Mouse (Mus musculus) layer of hippocampus, adult 9-11 months (tissue): ENCODE results near the gene Gse1.

Experiments
- DNase-seq: peaks from one replicate; pipeline ENCODE4 v3.0.0; 2022

Gse1 gene

DNA sequence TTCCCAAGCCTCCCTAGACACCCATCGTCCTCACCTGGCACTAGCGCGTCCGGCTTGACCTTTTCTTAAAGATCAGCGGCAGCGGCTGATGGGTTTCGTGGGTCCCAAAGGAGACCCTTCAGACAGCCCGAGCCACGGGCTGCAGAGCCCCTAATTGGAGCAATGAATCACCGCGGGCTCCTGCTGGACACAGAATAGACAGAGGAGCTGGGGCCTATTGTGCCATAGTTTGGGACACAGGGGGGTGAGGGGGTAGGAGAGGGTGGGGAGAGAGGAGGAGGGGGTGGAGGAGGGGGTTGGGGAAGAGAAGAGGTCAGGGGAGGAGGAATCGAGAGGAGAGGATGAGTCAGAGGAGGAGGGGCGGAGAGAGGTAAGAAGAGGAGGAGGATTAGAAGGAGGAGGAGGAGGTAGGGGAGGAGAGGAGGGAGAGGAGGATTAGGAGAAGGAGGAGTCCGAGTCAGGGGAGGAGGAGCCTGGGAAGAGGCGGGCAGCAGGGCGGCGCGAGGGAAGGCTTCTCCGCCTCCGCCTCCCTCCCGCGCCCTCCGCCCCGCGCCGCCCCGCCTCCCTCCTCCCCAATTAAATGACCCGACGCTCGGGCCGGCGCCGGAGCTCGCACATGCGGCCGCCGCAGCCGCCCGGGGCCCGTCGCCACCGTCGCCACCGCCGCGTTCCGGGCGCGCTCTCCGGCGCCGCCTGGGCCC lies at the start of gene Gse1:
Gene Gse1 (plus strand): TSS at position 566 of the 701 bp plus-strand sequence.
- peak; percentile 72 for DNase-seq

DNA sequence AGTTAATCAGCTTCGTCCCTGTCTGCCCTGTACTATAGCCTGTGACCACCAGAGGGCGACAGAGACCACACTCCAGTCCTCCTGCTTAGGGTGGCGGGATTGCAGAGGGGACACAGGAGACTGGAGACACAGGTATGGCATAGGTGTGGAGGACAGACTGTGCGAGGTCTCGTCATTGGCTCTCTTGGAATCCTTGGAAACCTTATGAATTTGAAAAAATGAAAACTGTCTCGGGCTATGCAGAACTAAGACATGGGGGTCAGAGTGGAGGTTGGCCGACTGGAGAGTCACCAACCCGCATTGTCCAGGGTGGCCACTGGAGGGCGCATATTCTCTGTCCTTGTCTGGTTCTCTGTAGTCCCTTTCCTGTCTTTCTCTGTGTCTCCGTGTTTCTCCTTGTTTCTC lies 49.2 kb upstream of the Gse1 start:
- peak; percentile 78 for DNase-seq

DNA sequence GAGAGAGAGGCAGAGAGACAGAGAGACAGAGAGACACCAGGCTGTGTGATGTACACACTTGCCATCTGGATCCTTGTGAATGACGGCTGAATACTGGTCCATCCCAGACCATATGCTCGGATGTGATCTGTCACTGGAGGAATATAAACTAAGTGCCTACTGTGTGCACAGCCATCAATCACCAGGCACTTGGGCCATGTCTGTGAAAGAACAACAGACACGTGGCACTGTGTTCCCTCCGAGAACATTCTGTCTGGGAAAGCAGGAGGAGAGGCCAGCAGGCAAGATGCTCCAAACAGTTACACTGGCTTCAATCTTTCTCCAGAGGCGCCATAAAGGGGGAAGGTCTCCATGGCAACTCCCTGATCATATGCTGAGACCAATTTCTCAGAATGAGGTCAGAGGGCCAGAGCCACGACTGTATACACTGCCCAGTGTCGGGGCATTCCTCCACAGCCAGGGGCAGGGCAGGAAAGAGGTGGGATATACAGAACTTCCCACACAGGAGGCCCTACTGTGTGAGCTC lies 47.7 kb upstream of the Gse1 start:
- no peak for DNase-seq

DNA sequence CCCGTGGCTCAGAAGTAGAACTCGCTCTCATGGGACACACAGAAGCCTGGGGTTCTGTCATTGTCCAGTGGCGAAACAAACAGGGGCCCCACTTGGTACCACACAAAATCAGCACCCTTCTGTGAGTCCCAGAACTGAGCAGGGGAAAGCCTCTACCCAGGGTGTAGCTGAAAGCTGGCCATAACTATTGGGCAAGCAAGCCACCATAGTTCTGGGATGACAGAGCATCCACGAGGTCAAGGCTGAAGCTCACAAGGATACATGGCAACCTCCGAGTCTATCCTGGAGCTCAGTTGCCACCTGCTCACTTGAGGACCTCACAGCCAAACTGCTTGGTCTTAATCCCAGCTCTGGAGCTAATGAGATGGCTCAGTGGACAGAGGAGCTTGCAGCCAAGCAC lies 47.0 kb upstream of the Gse1 start:
- no peak for DNase-seq

DNA sequence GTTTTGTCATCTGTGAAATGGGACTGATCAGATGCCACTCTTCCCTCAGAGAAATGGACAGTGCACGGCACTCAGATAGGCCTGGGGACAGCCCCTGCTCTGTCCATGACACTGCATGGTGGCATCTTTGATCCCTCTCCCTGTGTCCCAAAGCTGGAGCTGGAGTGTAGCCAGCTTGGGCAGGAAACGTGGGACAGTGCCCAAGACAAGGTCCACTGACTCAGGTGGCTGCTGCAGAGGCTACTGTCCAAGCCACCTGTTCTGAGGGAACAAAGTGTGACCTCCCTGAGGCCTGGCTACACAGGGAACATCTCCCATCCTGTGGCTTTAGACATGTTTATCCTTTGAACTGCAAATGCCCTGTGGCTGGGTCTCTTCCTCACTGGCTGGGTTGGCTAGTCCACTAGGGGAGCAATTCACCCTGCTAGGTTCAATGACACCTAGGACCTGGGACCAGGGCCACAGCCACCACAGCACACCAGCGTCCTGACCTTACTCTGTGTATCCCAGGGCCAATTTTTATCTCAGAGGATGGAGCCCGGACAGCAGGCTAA lies 46.3 kb upstream of the Gse1 start:
- DNase-seq = no peak

DNA sequence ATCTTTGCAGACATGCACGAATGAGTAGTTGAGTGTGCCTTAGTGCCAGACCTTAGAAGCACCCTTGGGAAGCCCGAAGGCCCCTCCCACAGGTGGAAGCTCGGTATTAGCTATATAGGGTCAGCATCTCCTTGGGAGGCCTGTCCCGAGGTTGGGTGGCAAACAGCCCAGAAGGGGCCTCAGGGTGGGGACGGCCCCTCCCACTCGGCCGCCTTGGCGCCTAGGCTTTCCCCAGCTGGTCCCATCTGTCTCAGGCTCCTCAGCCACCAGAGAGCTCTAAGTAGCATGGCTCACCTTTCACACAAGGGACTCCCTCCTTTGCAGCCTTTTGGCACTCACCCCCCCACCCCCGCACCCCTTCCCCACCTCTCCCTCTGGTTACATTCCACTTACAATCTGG lies 43.9 kb upstream of the Gse1 start:
- DNase-seq = no peak

DNA sequence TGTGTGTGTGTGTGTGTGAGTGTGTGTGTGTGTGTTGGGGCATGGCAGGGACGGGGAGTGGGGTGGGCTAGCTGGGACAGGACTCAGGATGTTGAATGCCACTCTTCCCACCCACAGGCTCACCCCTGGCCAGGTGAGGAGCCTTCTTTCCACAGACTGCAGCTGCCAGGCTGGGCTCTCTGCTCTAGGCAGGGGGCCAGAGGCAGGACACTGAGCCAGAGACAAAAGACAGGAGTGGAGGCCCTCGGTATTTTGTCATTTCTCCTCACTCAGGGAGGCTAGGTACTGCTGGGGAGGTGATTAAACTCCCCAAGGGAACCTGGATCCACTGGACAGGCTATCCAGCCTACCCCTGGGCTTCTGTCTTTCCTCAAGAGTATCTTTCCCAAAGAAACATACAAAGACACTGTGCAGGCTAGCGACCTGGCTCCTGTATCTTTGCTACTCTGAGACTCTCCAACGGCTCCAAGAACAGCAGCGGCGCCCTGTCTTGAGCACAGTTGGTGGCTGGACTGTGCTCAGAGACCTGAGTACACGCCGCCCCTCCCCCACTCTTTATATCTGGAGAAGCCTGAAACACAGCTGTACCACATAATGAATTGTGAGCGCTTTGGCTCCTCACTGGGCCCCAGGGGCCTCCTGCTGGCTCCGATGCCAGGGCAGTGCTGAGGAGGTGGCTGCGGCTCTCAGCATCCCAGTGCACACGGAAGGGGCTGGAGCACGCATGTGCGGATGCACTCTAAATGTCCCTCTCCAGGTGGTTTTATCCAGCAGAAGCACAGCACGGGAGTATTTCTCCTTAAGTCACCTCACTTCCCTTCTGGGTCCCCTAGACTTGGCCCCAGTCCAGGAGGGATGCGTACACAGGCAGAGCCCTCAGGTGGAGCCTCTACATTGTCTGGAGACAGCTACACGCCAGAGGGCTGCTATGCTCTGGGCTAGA lies 43.1 kb upstream of the Gse1 start:
- DNase-seq = no peak

DNA sequence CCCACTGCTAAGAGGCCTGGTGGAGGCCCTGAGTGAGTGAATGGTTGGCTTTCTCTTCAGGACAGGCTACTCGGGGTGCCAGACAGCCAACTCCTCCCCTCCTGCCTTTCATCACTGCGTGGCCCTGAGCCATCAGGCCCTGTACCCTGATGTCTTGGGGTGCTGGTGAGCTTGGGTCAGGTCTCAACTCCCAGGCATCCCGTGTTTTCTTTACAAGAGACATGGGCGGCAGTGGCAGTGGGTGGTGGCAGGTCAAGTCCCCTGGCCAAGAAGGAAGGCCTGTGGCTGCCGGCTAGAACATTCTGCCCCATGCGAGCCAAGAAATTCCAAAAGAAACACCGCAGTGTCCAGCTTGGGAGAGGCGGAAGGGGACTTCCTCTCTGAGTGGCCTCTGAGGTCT lies 41.8 kb upstream of the Gse1 start:
- no peak for DNase-seq

DNA sequence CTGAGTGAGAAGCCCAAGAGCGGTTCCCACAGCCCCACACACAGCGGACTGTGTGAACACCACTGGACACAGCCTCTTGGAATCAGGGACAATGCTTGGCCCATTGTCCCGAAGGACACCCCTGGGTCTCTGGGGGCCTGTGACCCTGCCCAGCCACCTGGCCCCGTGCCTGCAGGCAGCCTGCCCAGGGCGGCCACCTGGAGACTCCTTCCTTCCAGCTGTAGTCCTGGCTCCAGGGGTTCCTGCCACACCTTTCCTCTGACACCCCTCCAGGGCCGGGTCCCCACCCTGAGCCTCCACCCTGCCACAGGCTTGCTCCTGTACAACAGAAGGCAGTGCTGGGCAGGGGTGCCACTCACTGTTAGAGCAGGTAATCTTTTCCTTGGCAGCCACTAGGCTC lies 39.7 kb upstream of the Gse1 start:
- DNase-seq = no peak

DNA sequence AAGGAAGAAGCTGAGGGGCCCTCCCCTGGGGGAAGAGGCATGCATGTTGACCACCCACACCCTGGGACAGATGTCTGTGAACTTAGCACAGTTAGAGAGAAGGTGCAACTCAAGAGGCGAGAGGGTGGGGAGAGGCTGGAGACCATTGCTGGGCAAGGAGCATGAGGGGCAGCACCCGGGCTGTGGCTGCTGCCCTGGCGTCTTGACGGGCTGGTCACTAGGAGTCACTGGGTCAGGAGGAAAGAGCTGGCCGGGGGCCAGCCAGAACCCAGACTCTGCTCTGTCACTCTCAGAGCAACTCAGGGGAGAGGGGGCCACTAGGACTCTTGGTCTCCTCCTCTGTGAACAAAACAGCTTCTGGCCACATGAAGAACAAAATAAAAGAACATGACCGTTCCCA lies 38.8 kb upstream of the Gse1 start:
- DNase-seq = no peak

DNA sequence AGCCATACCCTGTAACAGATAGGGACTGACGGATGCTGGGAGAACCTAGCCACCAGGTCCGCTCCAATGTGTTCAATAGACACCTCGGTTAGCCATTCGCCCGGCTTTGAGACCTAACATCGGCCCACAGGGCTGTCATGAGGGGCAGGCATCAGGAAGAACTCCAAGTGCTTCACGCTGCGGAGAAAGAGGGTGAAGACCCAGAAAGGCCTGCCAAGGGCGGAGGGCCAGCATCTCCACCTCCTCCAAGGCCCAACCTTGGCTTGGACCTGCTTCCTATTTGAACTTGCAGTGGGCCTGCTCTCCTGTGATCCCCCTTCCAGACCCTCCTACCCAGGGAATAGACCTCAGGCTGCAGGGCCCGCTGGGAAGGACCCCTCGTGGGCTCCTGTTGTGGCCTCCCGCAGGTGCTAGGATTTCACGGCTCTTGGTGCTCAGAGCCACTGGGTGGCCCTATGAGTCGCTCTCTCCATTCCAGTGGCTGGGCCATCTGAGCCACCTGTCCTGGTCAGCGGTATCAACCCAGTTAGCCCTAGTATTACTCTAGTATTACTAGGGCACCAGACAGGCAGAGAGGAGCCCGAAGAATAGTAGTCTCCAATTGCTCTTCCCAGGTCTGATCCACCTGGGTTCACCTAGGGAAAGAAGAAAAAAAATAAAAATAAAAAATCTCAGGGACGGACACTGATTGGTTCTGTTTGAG lies 38.0 kb upstream of the Gse1 start:
- DNase-seq = no peak

DNA sequence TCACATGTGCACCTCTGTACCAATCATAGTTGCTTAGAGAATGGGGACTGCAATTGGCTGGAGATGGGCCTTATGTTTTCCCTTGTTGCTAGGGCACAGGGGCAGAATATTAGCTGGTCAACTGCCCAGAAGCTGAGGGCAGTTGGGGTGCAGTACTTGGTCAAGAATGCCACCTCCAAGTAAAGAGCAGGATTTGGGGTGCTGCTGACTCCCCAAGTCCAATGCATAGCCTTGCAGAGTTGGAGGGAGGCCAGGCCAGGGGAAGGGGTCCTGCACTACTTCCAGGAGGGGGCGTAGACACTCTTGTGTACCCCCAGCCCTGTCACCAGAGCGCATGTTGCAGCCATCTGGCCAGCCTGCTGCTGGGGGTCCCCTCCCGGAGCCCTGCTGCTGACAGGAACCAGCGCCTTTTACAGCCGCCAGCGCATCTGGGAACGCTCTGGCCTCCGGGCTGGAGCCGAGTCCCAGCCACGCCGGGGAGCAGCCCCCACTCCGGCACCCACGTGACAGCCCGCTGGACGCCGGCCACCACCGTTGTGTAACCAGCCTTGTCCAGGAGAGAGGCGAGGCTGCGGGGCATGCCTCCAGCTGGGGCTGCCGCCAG lies 37.3 kb upstream of the Gse1 start:
- DNase-seq = peak; percentile 88

DNA sequence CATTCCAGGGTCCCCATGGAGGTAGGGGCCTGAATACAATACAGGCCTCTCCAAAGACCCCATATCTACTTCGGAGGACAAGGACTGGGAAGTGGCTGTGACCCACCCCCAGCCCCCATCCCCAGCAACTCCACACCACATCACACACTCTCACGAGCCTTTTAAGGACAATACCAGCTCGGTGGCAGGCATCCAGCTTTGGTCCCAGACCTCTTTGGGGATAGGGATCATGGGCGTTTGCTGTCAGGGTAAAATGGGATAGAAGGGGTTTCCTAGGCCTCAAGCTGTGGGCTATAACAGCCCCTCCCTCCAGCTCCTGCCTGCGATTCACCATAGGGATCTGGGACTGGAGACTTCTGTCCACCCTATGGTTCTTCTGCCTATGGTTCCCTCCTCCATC lies 36.6 kb upstream of the Gse1 start:
- DNase-seq = no peak

DNA sequence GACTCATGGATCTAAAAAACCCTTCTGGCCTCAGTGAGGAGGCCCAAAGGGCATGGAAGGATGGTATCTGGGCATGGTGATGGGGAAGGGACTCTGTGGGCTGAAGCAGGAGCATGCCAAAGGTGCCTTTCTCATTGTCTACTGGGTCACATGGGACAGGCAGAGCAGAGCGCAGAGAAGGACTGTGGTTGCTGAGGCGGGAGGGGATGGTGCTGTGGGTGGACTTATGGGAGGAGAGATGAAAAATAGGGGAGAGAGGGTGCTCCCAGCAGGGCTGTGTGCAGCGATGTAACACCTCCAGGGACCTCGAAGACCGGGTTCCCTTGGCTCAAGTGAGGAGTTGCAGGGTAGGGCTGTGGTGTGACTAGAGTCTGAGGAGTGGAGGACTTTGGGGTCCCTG lies 36.1 kb upstream of the Gse1 start:
- no peak for DNase-seq

DNA sequence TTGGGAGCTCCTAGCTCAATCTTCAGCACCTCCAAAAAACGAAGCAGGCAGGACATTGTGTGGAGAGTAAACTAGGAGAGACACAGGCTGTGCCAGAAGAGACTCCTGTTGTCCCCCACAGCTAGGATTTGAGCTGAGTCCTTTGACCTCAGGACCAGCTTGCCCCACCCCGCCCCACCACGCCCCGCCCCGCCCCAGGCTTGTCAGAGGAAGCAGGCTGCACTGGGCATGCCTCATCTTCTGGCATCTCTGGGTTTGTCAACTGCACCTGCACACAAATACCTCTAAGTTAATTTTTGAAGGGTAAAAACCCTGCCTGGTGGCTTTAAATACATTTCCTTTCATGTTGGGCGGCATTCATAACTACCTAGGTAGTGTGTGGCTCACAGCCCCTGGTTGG lies 26.9 kb upstream of the Gse1 start:
- no peak for DNase-seq

DNA sequence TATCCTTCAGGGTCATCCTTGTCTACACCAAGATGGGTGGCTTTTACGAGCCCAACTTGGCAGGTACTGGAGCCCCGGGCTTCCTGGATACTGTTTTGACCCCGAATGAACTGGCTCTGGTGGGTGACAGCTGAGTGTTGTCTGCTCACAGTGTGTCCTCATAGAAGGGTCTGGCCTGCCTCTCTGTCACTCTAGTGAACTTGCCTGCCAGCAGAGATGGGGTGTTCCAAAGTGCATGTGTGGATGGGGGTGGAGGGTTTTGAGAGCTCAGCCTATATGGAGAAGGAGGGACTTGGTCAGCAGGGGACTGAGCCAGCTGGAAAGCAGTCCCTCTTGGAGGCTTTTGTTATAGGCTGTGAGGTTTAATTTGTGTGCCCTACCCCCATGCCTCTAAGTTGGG lies 25.7 kb upstream of the Gse1 start:
- no peak for DNase-seq

DNA sequence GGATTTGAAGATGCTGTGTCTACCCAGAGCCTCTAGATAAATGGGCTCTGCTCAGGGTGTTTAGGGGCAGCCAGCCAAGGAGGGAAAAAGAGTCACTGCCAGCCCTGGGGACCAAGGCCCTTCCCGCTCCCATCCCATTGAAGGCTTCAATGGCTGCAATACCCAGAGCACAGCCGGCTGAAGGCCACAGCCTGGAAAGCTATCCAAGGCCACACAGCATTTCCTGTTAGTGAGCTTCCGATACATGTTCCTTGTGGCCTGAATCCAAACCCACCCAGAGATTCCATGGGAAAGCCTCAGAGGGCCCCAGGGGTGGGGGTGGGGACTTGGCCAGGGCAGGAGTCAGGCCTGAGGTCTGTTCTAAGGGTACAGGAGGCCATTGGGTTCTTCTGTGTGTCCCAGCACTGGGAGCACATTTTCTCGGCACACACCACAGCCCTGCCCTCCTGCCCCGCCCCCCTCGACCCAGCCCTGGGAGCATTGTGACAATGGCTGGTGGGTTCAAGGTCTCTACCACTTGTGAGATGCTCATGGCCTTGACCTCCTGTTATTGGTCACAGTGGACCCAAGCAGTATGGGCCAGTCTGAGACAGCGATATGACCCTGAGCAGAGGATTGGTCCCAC lies 23.4 kb upstream of the Gse1 start:
- DNase-seq = no peak

DNA sequence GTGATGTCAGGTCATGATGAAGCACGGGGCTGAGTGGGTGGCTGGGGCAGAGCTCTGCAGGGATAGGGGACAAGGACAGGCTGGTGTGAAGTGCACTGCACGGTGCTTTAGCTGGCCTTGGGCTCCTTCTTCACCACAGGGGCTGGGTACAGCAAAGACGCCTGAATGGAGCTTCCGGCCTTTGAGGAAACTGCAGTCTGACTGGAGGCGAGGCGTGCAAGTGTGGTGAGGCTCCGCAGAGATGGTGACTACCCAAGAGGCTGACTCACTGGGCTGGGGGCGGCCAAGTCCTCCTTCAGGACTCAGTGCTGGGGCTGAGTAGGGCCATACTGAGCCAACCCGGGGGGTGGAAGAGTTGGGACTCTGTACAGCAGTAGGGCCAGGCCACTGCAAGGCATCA lies 22.3 kb upstream of the Gse1 start:
- no peak for DNase-seq

DNA sequence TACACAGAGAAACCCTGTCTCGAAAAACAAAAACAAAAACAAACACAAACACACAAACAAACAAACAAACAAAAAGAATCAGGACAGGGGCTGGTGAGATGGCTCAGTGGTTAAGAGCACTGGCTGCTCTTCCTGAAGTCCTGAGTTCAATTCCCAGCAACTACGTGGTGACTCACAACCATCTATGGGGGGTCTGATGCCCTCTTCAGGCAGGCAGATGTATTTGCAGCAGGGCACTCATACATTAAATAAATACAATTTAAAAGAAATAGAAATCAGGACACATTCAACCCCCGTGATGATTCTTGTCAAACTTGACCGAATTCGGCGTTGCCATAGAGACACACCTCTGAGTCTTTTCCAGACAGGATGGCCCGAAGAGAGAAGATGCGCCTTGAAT lies 20.9 kb upstream of the Gse1 start:
- DNase-seq = no peak

DNA sequence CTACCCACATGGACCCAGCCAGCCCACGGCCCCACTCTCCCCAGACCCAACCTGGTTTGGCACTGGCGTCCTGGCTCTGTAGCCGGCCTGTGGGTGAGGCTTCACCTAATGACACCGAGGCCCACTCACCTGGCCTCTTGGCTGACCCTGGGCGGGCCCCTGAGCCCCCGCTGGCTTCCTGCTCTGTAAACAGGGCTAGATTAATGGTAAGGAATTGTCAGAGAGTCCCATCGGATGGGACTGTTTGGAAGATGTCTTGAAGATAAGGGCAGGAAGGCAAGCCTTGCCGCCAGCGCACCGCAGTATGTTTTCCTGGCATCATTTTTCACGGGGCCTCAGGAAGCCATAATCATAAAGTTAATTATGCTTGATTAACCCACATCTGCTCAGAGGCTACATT lies 20.1 kb upstream of the Gse1 start:
- no peak for DNase-seq

DNA sequence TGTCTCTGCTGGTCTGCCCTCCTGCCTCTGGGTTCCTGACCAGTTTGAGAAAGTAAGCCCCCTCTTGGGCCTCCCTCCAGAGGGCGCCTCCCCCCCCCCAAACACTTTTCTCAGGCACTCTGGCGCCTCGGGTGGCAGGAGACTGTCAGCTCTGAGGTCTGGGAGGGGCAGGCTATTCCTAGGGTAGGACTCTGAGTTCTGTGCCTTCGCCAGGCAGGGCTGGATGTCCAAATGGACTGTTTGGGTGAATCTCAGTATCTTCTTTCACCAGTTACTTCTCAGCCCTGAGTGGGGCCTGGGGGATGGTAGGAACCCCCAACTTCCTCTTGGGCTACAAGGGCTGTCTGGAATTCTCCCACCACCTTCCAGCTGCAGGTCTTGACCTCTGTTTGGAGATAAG lies 16.9 kb upstream of the Gse1 start:
- DNase-seq = no peak

DNA sequence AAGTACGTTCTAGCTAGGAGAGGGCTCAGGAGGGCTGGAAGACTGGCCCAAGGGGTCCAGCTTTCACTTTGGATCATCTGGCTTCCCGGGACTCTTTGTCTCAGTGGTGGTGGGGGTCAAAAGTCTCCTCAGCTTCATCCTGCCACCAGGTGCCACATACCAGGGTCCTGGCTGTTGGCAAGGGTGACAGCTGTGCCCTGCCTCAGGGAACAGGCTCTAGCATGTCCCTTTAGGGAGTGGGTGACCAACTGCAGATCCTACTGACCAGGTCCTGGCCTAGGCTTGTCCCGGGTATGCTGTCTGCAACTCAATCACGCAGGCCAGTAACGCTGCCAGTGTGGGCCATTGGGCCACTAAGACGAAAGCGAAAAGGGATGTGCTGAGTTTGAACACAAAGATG lies 15.7 kb upstream of the Gse1 start:
- no peak for DNase-seq
